Mouse (Mus musculus): ENCODE data around the gene Nfkbie. TPM values are rescaled to one million over a fixed set of nuclear protein-coding genes. Genes with fewer than 3 reads are reported as not detected.

Gene Nfkbie
- total and polyA plus RNA-seq, 3 experiments: 5.9 to 11.1 (median 9.2) TPM

GRCm38 (mm10) chr17:45549617-45550181 lies 5.8 kb upstream of the Nfkbie start, which contains the start of gene Tmem151b:
TSS of gene Tmem151b (minus strand) at chr17:45549677.
- TF ChIP-seq POLR2AphosphoS5 (IDR thresholded peaks at IDR 0.05; ENCODE audit: insufficient replicate concordance, low read depth, low read length): no peak
- no peak for TF ChIP-seq GATA2 (IDR thresholded peaks at IDR 0.05; ENCODE audit: borderline replicate concordance, low read depth, low read length)
- H3K27me3 ChIP-seq (ENCODE audit: insufficient read depth, low read length): peaks cover 57% of the 10 kb centered on the region
- ATAC-seq (ENCODE audit: extremely low read depth, insufficient number of reproducible peaks, low FRiP score, poor library complexity, severe bottlenecking) (no peak), DNase-seq (ENCODE audit: low spot score) (no peak)
- H3K9me3 ChIP-seq (replicated peaks): peaks cover 6% of the 10 kb centered on the region; the same call in 1 of the 2 replicates
- no peaks in the 10 kb centered on the region for H3K36me3 ChIP-seq (replicated peaks)
- H3K4me1 ChIP-seq (ENCODE audit: insufficient read depth, low read depth, low read length): peaks cover 15% of the 10 kb centered on the region
- no peak within 1 kb of the TSS for H3K4me3 ChIP-seq (ENCODE audit: low read depth, low read length)

- no peaks in the 10 kb centered on the region for H3K36me3 ChIP-seq (replicated peaks)
- ATAC-seq (ENCODE audit: extremely low read depth, insufficient number of reproducible peaks, low FRiP score, poor library complexity, severe bottlenecking): no peak
- peaks cover 51% of the 10 kb centered on the region for H3K27me3 ChIP-seq (ENCODE audit: insufficient read depth, low read length)
- H3K4me3 ChIP-seq (ENCODE audit: low read depth, low read length): no peak overlapping the region
- TF ChIP-seq GATA1 (IDR thresholded peaks at IDR 0.05; ENCODE audit: borderline replicate concordance, low read length) (no peak), TAL1 (conservative IDR thresholded peaks at IDR 0.05; ENCODE audit: low read depth, low read length) (no peak), GATA2 (IDR thresholded peaks at IDR 0.05; ENCODE audit: borderline replicate concordance, low read depth, low read length) (no peak), POLR2AphosphoS5 (IDR thresholded peaks at IDR 0.05; ENCODE audit: insufficient replicate concordance, low read depth, low read length) (no peak), CTCF (IDR thresholded peaks at IDR 0.05; ENCODE audit: low read depth, low read length) (no peak)
- H3K4me1 ChIP-seq (ENCODE audit: insufficient read depth, low read depth, low read length): peaks cover 21% of the 10 kb centered on the region
- DNase-seq (ENCODE audit: low spot score): no peak
- peaks cover 5% of the 10 kb centered on the region; the same call in 1 of the 2 replicates for H3K9me3 ChIP-seq (replicated peaks)
Measured at GRCm38 (mm10) chr17:45550253-45550652, 5.2 kb upstream of the Nfkbie start.

- peaks cover 42% of the 10 kb centered on the region for H3K27me3 ChIP-seq (ENCODE audit: insufficient read depth, low read length)
- H3K4me1 ChIP-seq (ENCODE audit: insufficient read depth, low read depth, low read length): peaks cover 30% of the 10 kb centered on the region
- ATAC-seq (ENCODE audit: extremely low read depth, insufficient number of reproducible peaks, low FRiP score, poor library complexity, severe bottlenecking): no peak
Measured at GRCm38 (mm10) chr17:45551249-45551796, 4.2 kb upstream of the Nfkbie start.

GRCm38 (mm10) chr17:45551816-45552451 lies 3.6 kb upstream of the Nfkbie start:
- TF ChIP-seq GATA2 (IDR thresholded peaks at IDR 0.05; ENCODE audit: borderline replicate concordance, low read depth, low read length) (no peak), CTCF (IDR thresholded peaks at IDR 0.05; ENCODE audit: low read depth, low read length) (peak; percentile 88)
- H3K27me3 ChIP-seq (ENCODE audit: insufficient read depth, low read length): peaks cover 37% of the 10 kb centered on the region
- H3K4me3 ChIP-seq (ENCODE audit: low read depth, low read length): no peak overlapping the region

More at GRCm38 (mm10) chr17:45551249-45551796, 4.2 kb upstream of the Nfkbie start:
- Histone ChIP-seq H3K4me3 (ENCODE audit: low read depth, low read length) (no peak overlapping the region), H3K36me3 (replicated peaks) (no peaks in the 10 kb centered on the region), H3K9me3 (replicated peaks) (no peaks in the 10 kb centered on the region)
- TF ChIP-seq GATA1 (IDR thresholded peaks at IDR 0.05; ENCODE audit: borderline replicate concordance, low read length) (no peak), CTCF (IDR thresholded peaks at IDR 0.05; ENCODE audit: low read depth, low read length) (no peak), TAL1 (conservative IDR thresholded peaks at IDR 0.05; ENCODE audit: low read depth, low read length) (no peak), POLR2AphosphoS5 (IDR thresholded peaks at IDR 0.05; ENCODE audit: insufficient replicate concordance, low read depth, low read length) (no peak), GATA2 (IDR thresholded peaks at IDR 0.05; ENCODE audit: borderline replicate concordance, low read depth, low read length) (no peak)
- DNase-seq (ENCODE audit: low spot score): no peak

GRCm38 (mm10) chr17:45553065-45553464 lies 2.4 kb upstream of the Nfkbie start:
- Histone ChIP-seq H3K4me1 (ENCODE audit: insufficient read depth, low read depth, low read length) (peaks cover 46% of the 10 kb centered on the region), H3K27me3 (ENCODE audit: insufficient read depth, low read length) (peaks cover 30% of the 10 kb centered on the region), H3K4me3 (ENCODE audit: low read depth, low read length) (no peak overlapping the region), H3K9me3 (replicated peaks) (no peaks in the 10 kb centered on the region), H3K36me3 (replicated peaks) (peaks cover 8% of the 10 kb centered on the region)
- no peak for ATAC-seq (ENCODE audit: extremely low read depth, insufficient number of reproducible peaks, low FRiP score, poor library complexity, severe bottlenecking)
- no peak for TF ChIP-seq CTCF (IDR thresholded peaks at IDR 0.05; ENCODE audit: low read depth, low read length)
- TF ChIP-seq GATA1 (IDR thresholded peaks at IDR 0.05; ENCODE audit: borderline replicate concordance, low read length): no peak
- TF ChIP-seq TAL1 (conservative IDR thresholded peaks at IDR 0.05; ENCODE audit: low read depth, low read length): no peak
- no peak for DNase-seq (ENCODE audit: low spot score)

More at GRCm38 (mm10) chr17:45551816-45552451, 3.6 kb upstream of the Nfkbie start:
- peak; percentile 68 for DNase-seq (ENCODE audit: low spot score)
- peak; percentile 61 for ATAC-seq (ENCODE audit: extremely low read depth, insufficient number of reproducible peaks, low FRiP score, poor library complexity, severe bottlenecking)
- no peaks in the 10 kb centered on the region for H3K36me3 ChIP-seq (replicated peaks)
- peaks cover 34% of the 10 kb centered on the region for H3K4me1 ChIP-seq (ENCODE audit: insufficient read depth, low read depth, low read length)
- no peaks in the 10 kb centered on the region for H3K9me3 ChIP-seq (replicated peaks)

- Histone ChIP-seq H3K27me3 (ENCODE audit: insufficient read depth, low read length) (peaks cover 25% of the 10 kb centered on the region), H3K4me3 (ENCODE audit: low read depth, low read length) (no peak overlapping the region), H3K9me3 (replicated peaks) (no peaks in the 10 kb centered on the region), H3K4me1 (ENCODE audit: insufficient read depth, low read depth, low read length) (peaks cover 52% of the 10 kb centered on the region), H3K36me3 (replicated peaks) (peaks cover 22% of the 10 kb centered on the region)
- no peak for DNase-seq (ENCODE audit: low spot score)
- no peak for TF ChIP-seq GATA1 (IDR thresholded peaks at IDR 0.05; ENCODE audit: borderline replicate concordance, low read length)
- TF ChIP-seq TAL1 (conservative IDR thresholded peaks at IDR 0.05; ENCODE audit: low read depth, low read length): no peak
- TF ChIP-seq GATA2 (IDR thresholded peaks at IDR 0.05; ENCODE audit: borderline replicate concordance, low read depth, low read length): no peak
- no peak for TF ChIP-seq POLR2AphosphoS5 (IDR thresholded peaks at IDR 0.05; ENCODE audit: insufficient replicate concordance, low read depth, low read length)
- no peak for ATAC-seq (ENCODE audit: extremely low read depth, insufficient number of reproducible peaks, low FRiP score, poor library complexity, severe bottlenecking)
Measured at GRCm38 (mm10) chr17:45554420-45554819, 1.1 kb upstream of the Nfkbie start.
